Mouse (Mus musculus) stomach, postnatal 0 days (tissue): ENCODE measurements around the gene Smok2a.
"Not testable (repeated sequence)": the region's sequence is repeated elsewhere in the genome, so short reads cannot be mapped to it uniquely, and the experiment has no call there.

ENCODE experiments used
- CTCF ChIP-seq: IDR thresholded peaks from 2 replicates; pipeline ENCODE4 v1.5.1; 2016; ENCODE audit warnings: antibody characterized with exemption, low read depth, mild to moderate bottlenecking, moderate library complexity
- EP300 ChIP-seq: optimal IDR thresholded peaks from 2 replicates; pipeline ENCODE3; 2016; ENCODE audit warnings: antibody characterized with exemption

GRCm38 (mm10) chr17:13208460-13208859, 12.5 kb upstream of the Smok2a start:
- TF ChIP-seq CTCF, EP300: not testable (repeated sequence)
